Mouse (Mus musculus): ENCODE measurements at regions not wholly inside any gene's neighbourhood (a gene's known extent, or its start where the extent isn't known, plus 50 kb on each side); places are given as distances from the start of the nearest gene placed in this dataset.

GRCm38 (mm10) chr9:61042063-61042462 lies 247.7 kb downstream of the Uaca start:
- DNase-seq (ENCODE audit: low spot score in 2 of 2) = no peak

GRCm38 (mm10) chr9:61044983-61045382 lies 250.6 kb downstream of the Uaca start:
- no peak for DNase-seq (ENCODE audit: low spot score in 2 of 2)

- peak; percentile 69 to 83 for DNase-seq (ENCODE audit: low spot score in 2 of 2)
These were observed 252.2 kb downstream of the Uaca start for GRCm38 (mm10) chr9:61046517-61046916.

DNA sequence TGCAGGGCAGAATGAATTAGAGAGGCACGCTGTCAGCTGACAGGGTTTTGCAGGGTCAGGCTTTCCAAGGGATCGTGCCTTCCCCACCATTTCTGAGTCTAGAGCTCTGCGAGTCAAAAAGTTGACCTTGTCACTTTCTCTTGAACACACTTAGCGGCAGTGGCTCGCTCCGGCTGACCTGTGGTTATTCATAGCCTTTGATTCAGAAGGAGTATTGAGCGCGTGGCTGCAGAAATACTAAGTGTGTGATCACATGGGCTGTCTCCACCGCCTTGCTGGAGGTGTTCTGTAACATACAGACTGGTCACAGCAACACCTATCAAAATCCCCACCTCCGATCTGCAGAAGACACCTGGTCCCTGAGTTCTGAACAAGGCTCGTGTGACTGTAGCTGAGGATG lies 252.9 kb downstream of the Uaca start:
- DNase-seq (ENCODE audit: low spot score in 2 of 2) = no peak

GRCm38 (mm10) chr9:61048576-61048975 lies 254.2 kb downstream of the Uaca start:
- DNase-seq (ENCODE audit: low spot score in 2 of 2) = no peak

DNA sequence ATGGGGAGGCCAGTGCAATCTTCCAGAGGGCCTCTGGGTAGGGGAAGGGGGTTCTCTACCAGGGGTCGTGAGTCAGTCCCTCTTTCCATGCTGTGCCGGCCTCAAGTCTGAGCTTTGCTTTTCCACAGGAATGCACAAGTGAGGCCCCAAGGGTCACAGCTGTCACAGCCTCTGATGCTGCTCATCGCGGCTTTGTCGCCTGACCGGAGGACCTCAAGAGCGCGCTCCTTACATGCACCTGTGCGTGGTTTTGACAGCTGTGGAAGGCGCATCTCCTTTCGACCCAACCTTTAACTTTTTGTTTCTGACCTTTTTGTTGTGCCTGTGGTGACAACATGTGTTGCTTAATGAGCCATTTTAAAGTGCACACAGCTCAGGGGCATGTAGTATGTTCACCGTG lies 258.3 kb downstream of the Uaca start:
- no peak for DNase-seq (ENCODE audit: low spot score in 2 of 2)

- no peak for DNase-seq (ENCODE audit: low spot score in 2 of 2)
These were observed 260.1 kb downstream of the Uaca start for GRCm38 (mm10) chr9:61054427-61054826.

GRCm38 (mm10) chr9:61055392-61055791 lies 261.1 kb downstream of the Uaca start:
- DNase-seq (ENCODE audit: low spot score in 2 of 2) = no peak

- no peak for DNase-seq (ENCODE audit: low spot score in 2 of 2)
These were observed 261.8 kb downstream of the Uaca start for GRCm38 (mm10) chr9:61055928-61056730.

DNA sequence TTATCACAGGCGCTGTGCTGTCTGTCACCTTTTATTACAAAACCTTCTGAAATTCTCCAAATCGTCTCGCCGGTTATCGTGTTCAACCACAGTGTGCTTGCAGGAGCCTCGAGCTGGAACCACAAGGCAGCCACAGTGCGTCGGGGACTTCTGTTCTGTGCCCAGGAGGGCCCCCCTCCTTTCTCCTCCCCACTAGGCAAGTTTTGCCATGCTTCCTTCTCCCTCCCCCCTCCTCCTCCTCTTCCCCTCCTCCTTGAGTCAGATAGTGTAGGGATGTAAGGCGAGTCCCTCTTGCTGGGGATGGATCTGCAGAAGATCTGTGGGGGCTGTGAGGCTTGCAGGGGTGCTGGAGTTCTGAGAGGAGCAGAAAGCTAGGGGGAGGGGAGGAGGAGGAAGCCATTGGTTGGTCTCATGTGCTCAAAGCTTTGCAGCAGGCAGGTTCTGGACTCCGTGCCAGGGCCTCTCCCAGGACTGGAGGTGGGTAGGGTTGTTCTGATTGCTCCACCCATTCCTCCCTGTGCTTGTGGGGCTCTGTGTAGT lies 262.5 kb downstream of the Uaca start:
- DNase-seq (ENCODE audit: low spot score in 2 of 2) = peak in 1 of 2 experiments; percentile 11

DNA sequence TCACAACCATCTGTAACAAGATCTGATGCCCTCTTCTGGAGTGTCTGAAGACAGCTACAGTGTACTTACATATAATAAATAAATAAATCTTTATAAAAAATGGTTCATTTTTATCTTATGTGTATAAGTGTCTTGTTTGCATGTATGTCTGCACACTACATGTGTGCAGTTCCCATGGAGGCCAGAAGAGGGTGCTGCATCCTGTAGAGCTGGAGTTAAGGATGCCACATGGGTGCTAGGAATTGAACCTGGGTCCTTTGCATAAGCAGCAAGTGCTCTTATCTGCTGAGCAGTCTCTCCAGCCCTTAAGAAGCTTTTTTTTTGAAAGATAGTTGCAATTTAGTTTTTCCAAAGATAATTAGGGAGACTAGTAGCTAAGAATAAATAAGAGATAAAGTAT lies 264.9 kb downstream of the Uaca start:
- DNase-seq (ENCODE audit: low spot score in 2 of 2) = no peak

DNA sequence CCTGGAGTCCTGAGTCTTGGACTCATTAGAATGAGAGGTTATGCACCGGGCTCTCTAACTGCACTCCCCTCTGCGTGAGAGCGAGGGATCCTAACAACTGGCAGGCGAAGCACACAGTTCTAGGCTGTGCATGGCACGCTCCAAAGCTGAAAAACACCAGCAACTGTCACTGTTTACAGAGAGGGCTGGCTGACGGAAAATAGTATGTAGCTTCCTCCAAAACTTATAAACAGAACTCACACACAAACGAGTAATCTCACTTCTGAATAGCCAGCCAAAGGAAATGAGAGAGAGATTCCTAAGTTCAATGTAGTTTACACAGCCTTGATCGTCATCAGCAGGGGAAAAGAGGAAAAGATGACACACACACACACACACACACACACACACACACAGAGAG lies 266.6 kb downstream of the Uaca start:
- DNase-seq (ENCODE audit: low spot score in 2 of 2) = no peak

GRCm38 (mm10) chr9:61064714-61065305 lies 270.5 kb downstream of the Uaca start:
- DNase-seq (ENCODE audit: low spot score in 2 of 2) = no peak

DNA sequence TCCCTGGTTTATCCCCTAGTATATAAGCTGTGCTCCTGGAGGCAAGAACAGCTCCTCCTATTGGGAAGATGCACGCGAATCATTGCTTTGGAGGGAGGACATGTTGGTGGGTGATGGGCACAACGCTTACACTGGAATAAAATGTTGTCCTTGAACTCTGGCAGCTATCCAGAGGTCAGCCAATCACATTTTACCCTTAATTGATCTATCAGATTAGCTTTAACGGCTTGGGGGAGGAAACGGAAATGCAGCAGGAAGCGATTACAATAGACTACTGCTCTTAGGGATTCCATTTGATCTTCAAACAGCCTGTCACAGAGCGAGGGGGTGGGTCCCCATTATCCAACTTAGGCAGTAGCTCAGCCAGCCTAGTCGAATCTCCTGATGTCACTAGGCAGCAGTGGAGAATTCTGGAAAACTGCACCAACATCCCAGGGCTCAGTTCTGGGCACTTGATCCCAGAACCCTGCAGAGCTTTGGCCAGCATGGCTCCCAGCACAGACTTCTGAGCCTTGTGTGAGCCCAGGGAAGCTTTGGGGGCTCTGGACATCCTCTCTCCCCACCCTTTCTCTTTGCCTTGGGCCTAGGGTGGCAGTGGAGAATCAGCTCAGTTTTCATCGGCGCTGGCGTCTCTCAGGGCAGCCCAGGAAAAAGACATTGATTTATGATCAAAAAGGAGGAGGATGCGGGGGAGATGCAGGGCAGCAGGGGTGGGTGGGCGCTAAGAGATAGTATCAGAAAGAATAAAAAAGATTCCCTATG lies 275.4 kb downstream of the Uaca start:
- no peak for DNase-seq (ENCODE audit: low spot score in 2 of 2)

DNA sequence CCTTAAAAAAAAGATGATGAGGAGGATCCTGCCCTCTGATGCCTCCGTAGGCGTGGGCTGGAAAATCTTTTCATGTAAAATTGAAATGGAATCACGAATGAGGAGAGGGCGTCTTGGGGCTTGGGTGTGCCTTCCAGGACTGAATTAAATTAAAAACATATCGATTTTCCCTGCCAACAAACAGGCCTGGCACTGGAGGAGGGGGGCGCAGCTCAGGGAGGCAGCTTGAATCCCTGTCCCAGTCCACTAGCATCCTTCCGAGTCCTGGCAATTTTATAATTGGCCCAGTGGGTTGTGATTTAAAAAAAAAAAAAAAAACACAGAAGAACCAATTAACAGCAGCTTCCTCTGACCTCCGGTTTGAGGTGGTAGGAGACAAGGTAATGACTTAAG lies 276.0 kb downstream of the Uaca start:
- DNase-seq (ENCODE audit: low spot score in 2 of 2) = no peak

DNA sequence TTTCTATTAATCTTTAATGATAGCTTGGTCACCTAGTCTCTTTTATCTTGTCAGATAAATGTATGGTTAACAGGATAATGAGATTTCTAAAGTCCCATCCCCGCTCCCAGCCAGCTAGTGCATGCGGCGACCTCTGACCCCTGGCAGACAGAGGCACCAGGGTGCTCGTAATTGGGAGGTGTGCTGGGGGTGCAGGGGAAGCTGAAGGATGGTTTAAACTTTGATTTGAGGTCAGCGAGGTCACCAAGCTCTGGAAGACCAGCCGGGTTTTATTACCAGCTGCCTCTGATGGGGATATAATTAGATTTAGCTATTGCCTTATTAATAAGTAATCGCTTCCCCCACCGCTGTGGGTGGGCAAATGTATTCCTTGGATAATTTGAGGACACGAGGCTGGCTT lies 276.5 kb downstream of the Uaca start:
- no peak for DNase-seq (ENCODE audit: low spot score in 2 of 2)

DNA sequence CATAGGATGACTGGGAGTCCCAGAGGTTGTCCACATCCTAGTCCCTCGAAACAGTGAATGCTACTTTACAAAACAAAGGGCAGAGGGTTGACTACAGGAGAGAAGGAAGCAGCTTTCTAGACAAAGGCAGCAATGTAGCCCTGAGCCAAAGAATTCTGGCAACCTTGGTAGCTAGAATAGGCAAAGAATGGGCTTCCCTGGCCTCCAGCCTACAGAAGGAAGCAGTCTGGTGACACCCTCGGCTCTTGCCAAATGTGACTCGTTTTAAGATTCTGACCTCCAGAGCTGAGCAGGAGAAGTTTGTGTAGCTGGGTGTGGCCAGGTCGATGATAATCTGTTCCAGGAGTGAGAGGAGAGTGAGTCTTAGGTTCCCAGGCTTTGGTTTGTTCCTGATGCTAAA lies 279.1 kb downstream of the Uaca start:
- no peak for DNase-seq (ENCODE audit: low spot score in 2 of 2)

- DNase-seq (ENCODE audit: low spot score in 2 of 2) = no peak
These were observed 280.7 kb downstream of the Uaca start for GRCm38 (mm10) chr9:61075071-61075470.

- no peak for DNase-seq (ENCODE audit: low spot score in 2 of 2)
These were observed 282.8 kb downstream of the Uaca start for GRCm38 (mm10) chr9:61077181-61077580.

DNA sequence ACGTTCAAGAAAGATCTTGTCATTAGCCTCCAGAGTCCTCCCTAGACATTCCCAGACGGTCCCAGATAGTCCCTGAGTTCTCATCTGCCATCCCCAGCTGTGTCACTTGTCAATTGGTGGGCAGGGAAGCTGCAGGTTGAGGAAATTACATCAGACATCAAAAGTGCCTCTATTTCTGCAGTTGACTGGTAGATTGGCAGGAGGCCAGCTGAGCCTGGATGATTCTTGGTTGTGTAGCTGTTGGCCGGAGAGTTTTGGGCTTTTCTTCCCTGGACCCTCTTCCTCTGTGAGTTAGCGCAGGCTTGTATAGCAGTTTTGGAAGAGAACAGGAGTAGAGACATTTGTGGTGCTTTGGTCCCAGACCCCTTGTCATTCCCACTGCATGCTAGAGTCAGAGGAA lies 283.5 kb downstream of the Uaca start:
- DNase-seq (ENCODE audit: low spot score in 2 of 2) = no peak

DNA sequence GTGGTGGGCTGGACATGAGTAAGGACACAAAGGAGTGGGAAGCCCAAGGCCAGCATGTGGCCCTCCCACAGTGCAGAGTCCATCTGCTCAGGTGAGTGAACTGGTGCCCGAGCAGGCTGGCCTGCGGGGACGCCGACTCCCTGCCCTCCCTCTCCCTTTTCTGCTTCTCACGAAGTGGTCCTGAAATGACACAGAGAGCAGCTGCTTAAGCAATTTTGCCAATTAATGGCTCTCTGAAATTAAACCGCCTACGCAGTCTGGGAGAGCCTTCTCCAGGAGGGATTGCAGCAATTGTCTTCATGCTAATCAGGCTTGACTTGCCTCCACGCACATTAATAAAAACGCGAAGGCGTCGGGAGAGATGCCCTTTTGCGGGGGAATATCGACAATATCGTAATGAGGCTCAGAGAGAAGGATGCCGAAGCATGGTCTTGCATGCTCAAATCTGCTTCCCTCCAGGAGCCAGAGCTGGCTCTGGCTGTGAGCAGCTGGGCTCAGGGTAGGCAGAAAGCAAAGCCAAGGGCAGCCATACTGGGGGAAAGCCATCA lies 287.2 kb downstream of the Uaca start:
- peak in 1 of 2 experiments; percentile 11 for DNase-seq (ENCODE audit: low spot score in 2 of 2)
